Mouse (Mus musculus): Measurements from ENCODE around the gene Ivns1abp. TPM values are rescaled to one million over a fixed set of nuclear protein-coding genes. Genes with fewer than 3 reads are reported as not detected.

Gene Ivns1abp
- total RNA-seq (2023): 94.9 and 115 TPM in 2 replicates

GRCm38 (mm10) chr1:151344283-151345108, at the start of gene Ivns1abp:
Gene Ivns1abp, plus strand, starts transcription at chr1:151344477.

Other genes starting within 250 kb of the Ivns1abp start
- not detected in 2 replicates for gene Gm47985, start 161.9 kb upstream of the Ivns1abp start, total RNA-seq (2023)
- gene Gm8947, start 152.1 kb upstream of the Ivns1abp start, total RNA-seq (2023): not detected in 2 replicates
- gene Gm47995, start 146.0 kb upstream of the Ivns1abp start, total RNA-seq (2023): not detected in 2 replicates
- gene 3110040M04Rik, start 140.4 kb upstream of the Ivns1abp start, total RNA-seq (2023): not detected in 2 replicates
- gene Gm47996, start 134.3 kb upstream of the Ivns1abp start, total RNA-seq (2023): not detected in 2 replicates
- 18.3 and 27.3 TPM in 2 replicates for gene Swt1, start 84.0 kb downstream of the Ivns1abp start, total RNA-seq (2023)
- 16.6 and 18.9 TPM in 2 replicates for gene Trmt1l, start 84.1 kb downstream of the Ivns1abp start, total RNA-seq (2023)
- gene Rnf2, start 156.5 kb downstream of the Ivns1abp start, total RNA-seq (2023): 25.0 and 27.0 TPM in 2 replicates
- 224 and 236 TPM in 2 replicates for gene Fam129a, start 226.7 kb downstream of the Ivns1abp start, total RNA-seq (2023)